Comparison of ENCODE assay signal across 12 mouse cellular contexts in the genomic region with DNA sequence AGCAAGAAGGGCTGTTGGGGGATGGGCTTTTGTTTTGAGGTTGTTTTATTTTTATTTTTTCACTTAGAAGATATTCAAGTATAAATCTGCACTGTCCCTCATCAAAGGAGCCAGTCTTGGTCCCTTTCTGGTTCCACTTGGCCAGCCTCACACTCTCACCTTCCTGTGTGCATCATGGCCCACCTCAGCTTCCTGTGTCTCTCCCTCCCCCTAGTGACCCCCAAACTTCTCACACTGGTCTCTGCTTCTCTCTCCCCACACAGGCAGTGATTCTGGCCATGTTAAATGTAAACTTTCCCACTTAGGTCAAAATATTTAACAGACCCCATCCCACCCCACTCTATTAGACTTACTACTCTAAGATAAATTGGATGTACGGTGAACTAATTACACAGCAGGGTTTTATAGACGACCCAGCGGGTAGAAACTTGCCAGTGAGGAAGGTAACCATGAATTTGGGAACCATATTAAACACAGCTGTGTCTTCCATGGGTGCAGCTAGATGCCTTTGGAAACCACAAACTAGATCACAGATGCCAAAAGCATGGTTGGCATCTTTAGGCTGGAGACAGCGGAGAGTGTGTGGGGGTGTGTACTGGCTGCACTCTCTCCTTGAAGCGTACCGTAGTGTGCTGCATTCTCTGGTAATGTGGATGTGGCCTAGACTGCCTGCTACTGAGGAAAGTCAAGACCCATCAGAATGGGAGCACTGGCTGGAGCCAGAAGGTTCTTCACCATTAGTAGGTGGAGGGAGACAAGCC. TPM values are rescaled to one million over a fixed set of nuclear protein-coding genes. Genes with fewer than 3 reads are reported as not detected.
DNase-seq lines count a peak whose midpoint lies in the region; ATAC-seq and TF ChIP-seq lines count a peak whose summit lies in the region.
"Had no signal": no experiment of that assay in that cellular context is flagged by ENCODE, and none has a peak within 500 bp of the region (broad histone marks: within the 10 kb centered on the region; RNA-seq: fewer than 3 reads in every experiment).

No protein-coding gene starts in this region.

- no peak for TF ChIP-seq CTCF in lung, embryonic 14.5 days (IDR thresholded peaks at IDR 0.05; ENCODE audit: low read depth)
- no peak for TF ChIP-seq CTCF in stomach, postnatal 0 days (IDR thresholded peaks at IDR 0.05; ENCODE audit: low read depth)

- 78% methylated on average over 6 of the region's 6 CpGs for WGBS in lung, embryonic 14.5 days
- 47% methylated on average over 6 of the region's 6 CpGs for WGBS in limb, embryonic 14.5 days
- WGBS in stomach, postnatal 0 days: 74% methylated on average over 6 of the region's 6 CpGs
- WGBS in hindbrain, embryonic 13.5 days: 89% methylated on average over 6 of the region's 6 CpGs

- no peaks in the 10 kb centered on the region for H3K27me3 ChIP-seq in lung, embryonic 14.5 days (ENCODE audit: insufficient read depth, low read length)
- no peaks in the 10 kb centered on the region for H3K27me3 ChIP-seq in limb, embryonic 14.5 days (ENCODE audit: control insufficient read depth, insufficient read depth, low read length)
- H3K27me3 ChIP-seq in stomach, postnatal 0 days (ENCODE audit: control insufficient read depth, insufficient read depth, low read length): no peaks in the 10 kb centered on the region
- H3K27me3 ChIP-seq in hindbrain, embryonic 13.5 days: no peaks in the 10 kb centered on the region
- H3K27me3 ChIP-seq: CH12.LX; liver, embryonic 13.5 days; midbrain, embryonic 13.5 days had no signal

- H3K4me3 ChIP-seq in lung, embryonic 14.5 days (ENCODE audit: low read depth, low read length): no peak overlapping the region
- no peak overlapping the region for H3K4me3 ChIP-seq in limb, embryonic 14.5 days (replicated peaks; ENCODE audit: low read length)
- no peak overlapping the region for H3K4me3 ChIP-seq in stomach, postnatal 0 days (ENCODE audit: low read depth, low read length)
- no peak overlapping the region for H3K4me3 ChIP-seq in hindbrain, embryonic 13.5 days
- H3K4me3 ChIP-seq: liver, embryonic 13.5 days; midbrain, embryonic 13.5 days had no signal

- no peaks in the 10 kb centered on the region for H3K9me3 ChIP-seq in lung, embryonic 14.5 days (ENCODE audit: low read depth, low read length)
- no peaks in the 10 kb centered on the region for H3K9me3 ChIP-seq in limb, embryonic 14.5 days (ENCODE audit: control insufficient read depth, low read length)
- no peaks in the 10 kb centered on the region for H3K9me3 ChIP-seq in stomach, postnatal 0 days (ENCODE audit: control insufficient read depth, low read length)
- no peaks in the 10 kb centered on the region for H3K9me3 ChIP-seq in hindbrain, embryonic 13.5 days
- H3K9me3 ChIP-seq: liver, embryonic 13.5 days; midbrain, embryonic 13.5 days had no signal

- no peak for DNase-seq in frontal cortex, postnatal 10 days (ENCODE audit: low spot score in 2 of 2)
- DNase-seq in lung, embryonic 14.5 days: no peak
- no peak for DNase-seq in lung, postnatal 4 days
- no peak for DNase-seq in limb, embryonic 14.5 days (ENCODE audit: low spot score)
- DNase-seq in stomach, postnatal 0 days (ENCODE audit: low spot score): no peak
- DNase-seq in gastrocnemius, postnatal 10 days: no peak
- DNase-seq: forebrain, postnatal 0 days had no signal

- no peak overlapping the region for H3K9ac ChIP-seq in lung, embryonic 14.5 days
- no peak overlapping the region for H3K9ac ChIP-seq in limb, embryonic 14.5 days (ENCODE audit: low read depth, low read length, severe bottlenecking)
- H3K9ac ChIP-seq in stomach, postnatal 0 days (ENCODE audit: low read length): no peak overlapping the region
- no peak overlapping the region for H3K9ac ChIP-seq in hindbrain, embryonic 13.5 days
- H3K9ac ChIP-seq: forebrain, postnatal 0 days; liver, embryonic 13.5 days; midbrain, embryonic 13.5 days had no signal

- H3K4me2 ChIP-seq in lung, embryonic 14.5 days: no peak overlapping the region
- no peak overlapping the region for H3K4me2 ChIP-seq in limb, embryonic 14.5 days (replicated peaks; ENCODE audit: low read depth, low read length, severe bottlenecking)
- no peak overlapping the region for H3K4me2 ChIP-seq in stomach, postnatal 0 days (replicated peaks; ENCODE audit: low read depth)
- H3K4me2 ChIP-seq in hindbrain, embryonic 13.5 days: no peak overlapping the region
- H3K4me2 ChIP-seq: liver, embryonic 13.5 days; midbrain, embryonic 13.5 days had no signal

- TF ChIP-seq EP300 in stomach, postnatal 0 days (optimal IDR thresholded peaks at IDR 0.05): no peak

- ATAC-seq in frontal cortex, adult (ENCODE audit: low TSS enrichment): peak; percentile 82
- ATAC-seq in lung, embryonic 14.5 days (ENCODE audit: insufficient read depth): no peak
- ATAC-seq in limb, embryonic 14.5 days (ENCODE audit: low FRiP score, low read depth): no peak
- no peak for ATAC-seq in stomach, postnatal 0 days (ENCODE audit: low FRiP score, low TSS enrichment)
- ATAC-seq in hindbrain, embryonic 13.5 days (ENCODE audit: low FRiP score): no peak

- peak overlapping the region; percentile 76 for H3K27ac ChIP-seq in lung, embryonic 14.5 days (ENCODE audit: low read depth)
- H3K27ac ChIP-seq in limb, embryonic 14.5 days (replicated peaks; ENCODE audit: low read depth, low read length): 0 out of 2 replicates have a peak overlapping the region, but pooled peaks have one; percentile 15
- peak overlapping the region; percentile 85 for H3K27ac ChIP-seq in stomach, postnatal 0 days (replicated peaks)
- no peak overlapping the region for H3K27ac ChIP-seq in hindbrain, embryonic 13.5 days
- H3K27ac ChIP-seq: liver, embryonic 13.5 days; midbrain, embryonic 13.5 days had no signal

- peaks cover 6% of the 10 kb centered on the region; the same call in 1 of the 2 replicates for H3K4me1 ChIP-seq in lung, embryonic 14.5 days (ENCODE audit: insufficient read depth)
- peaks cover 12% of the 10 kb centered on the region for H3K4me1 ChIP-seq in limb, embryonic 14.5 days (ENCODE audit: control insufficient read depth, insufficient read depth, low read length)
- H3K4me1 ChIP-seq in stomach, postnatal 0 days (replicated peaks; ENCODE audit: control insufficient read depth, insufficient read depth): peaks cover 5% of the 10 kb centered on the region; the same call in 1 of the 2 replicates
- H3K4me1 ChIP-seq in hindbrain, embryonic 13.5 days (replicated peaks): peaks cover 5% of the 10 kb centered on the region

- no peaks in the 10 kb centered on the region for H3K36me3 ChIP-seq in lung, embryonic 14.5 days (ENCODE audit: insufficient read depth)
- no peaks in the 10 kb centered on the region for H3K36me3 ChIP-seq in limb, embryonic 14.5 days (ENCODE audit: control insufficient read depth, insufficient read depth, low read length)
- H3K36me3 ChIP-seq in stomach, postnatal 0 days (ENCODE audit: control insufficient read depth, insufficient read depth, low read length): no peaks in the 10 kb centered on the region
- no peaks in the 10 kb centered on the region for H3K36me3 ChIP-seq in hindbrain, embryonic 13.5 days
- H3K36me3 ChIP-seq: liver, embryonic 13.5 days; midbrain, embryonic 13.5 days had no signal

- no peak for TF ChIP-seq POLR2A in limb, embryonic 14.5 days (IDR thresholded peaks at IDR 0.05; ENCODE audit: borderline replicate concordance, extremely low read depth, insufficient read depth, insufficient read length)

RNA-seq across cellular contexts. Expression of a gene that starts 55.7 kb away (rescaled TPM):
- polyA plus RNA-seq in lung, embryonic 14.5 days (2014; fragmentation: Nextera tagmentation; extraction: Ambion mirVana): 133 and 139 TPM in 2 replicates
- polyA plus RNA-seq in limb, embryonic 14.5 days (2012; rRNA removed): 53.3 and 54.1 TPM in 2 replicates
- 97.6 and 104 TPM in 2 replicates for polyA plus RNA-seq in limb, embryonic 14.5 days (2014; fragmentation: Nextera tagmentation; extraction: Ambion mirVana)
- 172 and 177 TPM in 2 replicates for polyA plus RNA-seq in stomach, postnatal 0 days (2015; fragmentation: Nextera tagmentation; extraction: Ambion mirVana)
- polyA plus RNA-seq in hindbrain, embryonic 13.5 days (2015; fragmentation: Nextera tagmentation; extraction: Ambion mirVana): 39.2 and 45.3 TPM in 2 replicates
- total RNA-seq in gastrocnemius, postnatal 10 days (2021): 100 to 1,000 TPM; 123 to 128 TPM
